Mouse (Mus musculus) layer of hippocampus, adult 18-20 months (tissue): Measurements from ENCODE around the gene Mthfd2l. TPM values are rescaled to one million over a fixed set of nuclear protein-coding genes. Genes with fewer than 3 reads are reported as not detected.

Experiments used
- DNase-seq, 2 experiments: peaks; one replicate each; pipeline ENCODE4 v3.0.0; 2022; ENCODE audit warnings: low spot score in 2 of 2
- total RNA-seq, 2 experiments: library from RNA; stranded (reverse); gene quantifications; 2 replicates each; pipeline ENCODE4 v1.2.3; 2021

The Mthfd2l gene
- total RNA-seq, 2 experiments from 2014 or later: 18.8 to 20.3 TPM

GRCm38 (mm10) chr5:91038963-91039362 is 108.0 kb downstream of the Mthfd2l start:
- no peak for DNase-seq

GRCm38 (mm10) chr5:91047987-91048386 is 117.1 kb downstream of the Mthfd2l start:
- no peak for DNase-seq

GRCm38 (mm10) chr5:91048397-91048796 is 117.5 kb downstream of the Mthfd2l start:
- no peak for DNase-seq

Other genes starting within 250 kb of the Mthfd2l start
- under 1 TPM; 0.56 to 0.67 TPM for gene Cxcl5, start 171.8 kb upstream of the Mthfd2l start, total RNA-seq
- under 1 TPM in 1 of 2 experiments, not detected in 1; 0.41 TPM for gene Ppbp, start 162.6 kb upstream of the Mthfd2l start, total RNA-seq
- gene Pf4, start 158.7 kb upstream of the Mthfd2l start, total RNA-seq: 1 to 10 TPM; 1.2 to 1.4 TPM
- gene Cxcl3, start 145.0 kb upstream of the Mthfd2l start, total RNA-seq: under 1 TPM in 1 of 2 experiments, not detected in 1; 0.17 TPM
- not detected for gene Cxcl15, start 136.6 kb upstream of the Mthfd2l start, total RNA-seq
- gene Cxcl1, start 39.9 kb upstream of the Mthfd2l start, total RNA-seq: under 1 TPM; 0.27 to 0.36 TPM
- not detected for gene Cxcl2, start 27.2 kb upstream of the Mthfd2l start, total RNA-seq
- under 1 TPM; 0.35 to 0.58 TPM for gene Epgn, start 96.3 kb downstream of the Mthfd2l start, total RNA-seq
- not detected for gene Ereg, start 143.5 kb downstream of the Mthfd2l start, total RNA-seq
- gene Areg, start 208.5 kb downstream of the Mthfd2l start, total RNA-seq: under 1 TPM in 1 of 2 experiments, not detected in 1; 0.27 TPM